Mouse (Mus musculus) lung, adult 2 months (tissue): ENCODE measurements around the gene Nfyc.

Experiments used
- CTCF ChIP-seq: fragments of 200-500 bp; IDR thresholded peaks from 2 replicates; pipeline ENCODE4 v1.5.1; 2011; ENCODE audit warnings: mild to moderate bottlenecking, low read length, control low read depth; ENCODE audit not compliant: insufficient read depth
- POLR2A ChIP-seq: fragments of 200-500 bp; IDR thresholded peaks from 2 replicates; pipeline ENCODE4 v1.6.1; 2011; ENCODE audit warnings: low read depth, mild to moderate bottlenecking, control low read depth, low read length, borderline replicate concordance; ENCODE audit errors: extremely low read depth

- TF ChIP-seq POLR2A (no peak), CTCF (no peak)
Measured at GRCm38 (mm10) chr4:120868988-120869387, 37.6 kb upstream of the Nfyc start.
